Mouse (Mus musculus) heart, embryonic 14.5 days (tissue): ENCODE data around the gene Nfe2l3. TPM values are rescaled to one million over a fixed set of nuclear protein-coding genes. Genes with fewer than 3 reads are reported as not detected.

Experiments
- ATAC-seq: fragments of 200-750 bp; cut with Nextera tagmentation; 2 replicates; pipeline ENCODE4 v1.8.0; 2017; ENCODE audit warnings: low read depth, moderate TSS enrichment; ENCODE audit not compliant: insufficient number of reproducible peaks, insufficient read depth, low FRiP score
- H3K27ac ChIP-seq, 2 experiments: fragments of 200-500 bp in 1 of 2; fragments of 300-500 bp in 1 of 2; sonication (generic) in 1 of 2; replicated peaks in 1 of 2; 2 replicates each; pipeline ENCODE4 v1.5.1; 2012 to 2014; ENCODE audit warnings: low read depth in 2 of 2, low read length in 2 of 2, control low read depth in 1 of 2, mild to moderate bottlenecking in 1 of 2, mixed read lengths in 1 of 2; ENCODE audit not compliant: control insufficient read depth in 1 of 2, insufficient read depth in 1 of 2
- H3K27me3 ChIP-seq: fragments of 300-500 bp; sonication (generic); 2 replicates; pipeline ENCODE4 v1.6.1; 2014; ENCODE audit warnings: mild to moderate bottlenecking, low read length, control low read depth; ENCODE audit not compliant: control insufficient read depth, insufficient read depth
- H3K36me3 ChIP-seq: fragments of 300-500 bp; sonication (generic); 2 replicates; pipeline ENCODE4 v1.6.1; 2014; ENCODE audit warnings: mild to moderate bottlenecking, control low read depth, low read length, mixed read lengths; ENCODE audit not compliant: control insufficient read depth, insufficient read depth
- H3K4me1 ChIP-seq, 2 experiments: fragments of 200-500 bp in 1 of 2; fragments of 300-500 bp in 1 of 2; sonication (generic) in 1 of 2; 2 replicates each; pipeline ENCODE4 v1.6.1; 2012 to 2014; ENCODE audit warnings: low read length in 2 of 2, control low read depth in 1 of 2, mixed read lengths in 1 of 2; ENCODE audit not compliant: control insufficient read depth in 2 of 2, insufficient read depth in 2 of 2
- H3K4me2 ChIP-seq: fragments of 300-500 bp; sonication (generic); 2 replicates; pipeline ENCODE4 v1.6.1; 2014; ENCODE audit warnings: mild to moderate bottlenecking, low read length
- H3K4me3 ChIP-seq, 2 experiments: fragments of 200-500 bp in 1 of 2; fragments of 300-500 bp in 1 of 2; sonication (generic) in 1 of 2; 2 replicates each; pipeline ENCODE4 v1.5.1; 2012 to 2014; ENCODE audit warnings: low read length in 2 of 2, mild to moderate bottlenecking in 2 of 2, control low read depth in 1 of 2, low read depth in 1 of 2, moderate library complexity in 1 of 2; ENCODE audit not compliant: control insufficient read depth in 1 of 2, insufficient read depth in 1 of 2
- H3K9ac ChIP-seq: fragments of 300-500 bp; sonication (generic); 2 replicates; pipeline ENCODE4 v1.6.1; 2014; ENCODE audit warnings: mild to moderate bottlenecking, low read length
- H3K9me3 ChIP-seq: fragments of 300-500 bp; sonication (generic); 2 replicates; pipeline ENCODE4 v1.6.1; 2016; ENCODE audit warnings: low read length, control low read depth; ENCODE audit not compliant: control insufficient read depth
- WGBS: fragments of 180-500 bp; shearing (Covaris S2); extraction: QIAGEN DNeasy Blood & Tissue Kit; methylation state at CpG from one replicate; pipeline ENCODE4 v1.1.7; 2014; 5-methylcytosine and 5-hydroxymethylcytosine counted together
- polyA plus RNA-seq: library from polyadenylated mRNA; unstranded; fragments of >200 nt; fragmentation: Nextera tagmentation; extraction: Ambion mirVana; gene quantifications from 2 replicates; pipeline ENCODE4 v1.2.1, GENCODE M21; 2014

Gene Nfe2l3
- polyA plus RNA-seq, 1 experiment from 2014 or later = 4.3 TPM

DNA sequence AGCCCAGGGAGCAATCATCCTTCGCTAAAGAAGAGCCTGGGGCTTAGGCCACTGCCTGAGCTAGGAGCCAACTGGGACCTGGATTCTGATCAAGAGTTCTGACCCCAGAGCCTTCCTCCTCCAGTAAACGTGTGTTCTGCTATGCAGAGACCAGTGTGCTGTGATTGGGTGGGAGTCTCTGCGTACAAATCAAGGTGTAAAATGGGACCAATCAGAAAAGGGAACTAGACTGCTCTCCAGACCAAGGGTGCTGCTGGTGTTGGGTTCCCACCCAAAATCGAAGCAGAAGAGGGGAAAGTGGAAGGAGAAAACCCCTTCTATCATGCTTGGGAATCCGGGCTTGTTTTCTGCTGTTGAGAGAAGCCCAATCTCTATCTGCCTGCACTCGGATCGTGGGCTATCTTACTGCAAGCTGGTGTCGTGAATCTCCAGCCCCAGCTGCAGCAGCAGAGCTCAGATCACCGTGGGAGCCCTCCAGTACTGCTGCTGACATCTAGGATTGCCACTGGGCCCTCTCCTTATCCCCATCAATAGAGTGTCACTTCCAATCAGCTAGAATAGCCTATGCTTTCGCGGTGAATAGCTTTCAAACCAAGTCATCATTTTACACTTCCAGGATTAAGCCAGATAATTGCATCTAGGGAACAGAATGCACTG lies 8.9 kb upstream of the Nfe2l3 start:
- Histone ChIP-seq H3K4me1 (no peaks in the 10 kb centered on the region), H3K9me3 (0 out of 2 replicates have a peak, but pooled peaks cover 3% of the 10 kb centered on the region), H3K36me3 (no peaks in the 10 kb centered on the region), H3K27ac (no peak overlapping the region), H3K4me3 (no peak overlapping the region), H3K27me3 (no peaks in the 10 kb centered on the region), H3K4me2 (no peak overlapping the region), H3K9ac (no peak overlapping the region)
- no peak for ATAC-seq
- WGBS = 40% methylated on average over 11 of the region's 11 CpGs

DNA sequence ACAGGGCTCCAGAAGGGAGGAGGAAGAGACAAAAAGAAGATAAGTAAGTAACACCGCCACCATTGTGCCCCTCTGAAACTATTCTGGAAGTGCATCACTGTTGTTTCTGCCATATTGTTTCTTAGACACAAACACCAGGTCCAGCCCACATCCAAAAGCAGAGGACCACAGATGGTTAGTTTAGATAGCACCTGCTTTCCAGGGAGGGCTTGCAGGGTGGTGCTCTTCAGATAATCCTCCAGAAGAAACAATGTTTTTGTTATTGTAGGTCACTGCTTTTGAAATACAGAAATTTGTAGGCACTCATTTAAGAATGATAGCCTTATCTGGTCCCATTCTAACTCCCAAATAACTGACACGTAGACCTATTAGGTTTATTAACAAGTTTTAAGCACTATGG lies 7.9 kb upstream of the Nfe2l3 start:
- WGBS = 79% methylated on average over 2 of the region's 2 CpGs
- no peak overlapping the region for H3K4me2 ChIP-seq
- no peak overlapping the region for H3K4me3 ChIP-seq
- ATAC-seq = no peak
- no peaks in the 10 kb centered on the region for H3K36me3 ChIP-seq
- H3K27ac ChIP-seq = no peak overlapping the region
- H3K27me3 ChIP-seq = no peaks in the 10 kb centered on the region
- H3K9ac ChIP-seq = no peak overlapping the region
- no peaks in the 10 kb centered on the region for H3K4me1 ChIP-seq
- 0 out of 2 replicates have a peak, but pooled peaks cover 3% of the 10 kb centered on the region for H3K9me3 ChIP-seq

DNA sequence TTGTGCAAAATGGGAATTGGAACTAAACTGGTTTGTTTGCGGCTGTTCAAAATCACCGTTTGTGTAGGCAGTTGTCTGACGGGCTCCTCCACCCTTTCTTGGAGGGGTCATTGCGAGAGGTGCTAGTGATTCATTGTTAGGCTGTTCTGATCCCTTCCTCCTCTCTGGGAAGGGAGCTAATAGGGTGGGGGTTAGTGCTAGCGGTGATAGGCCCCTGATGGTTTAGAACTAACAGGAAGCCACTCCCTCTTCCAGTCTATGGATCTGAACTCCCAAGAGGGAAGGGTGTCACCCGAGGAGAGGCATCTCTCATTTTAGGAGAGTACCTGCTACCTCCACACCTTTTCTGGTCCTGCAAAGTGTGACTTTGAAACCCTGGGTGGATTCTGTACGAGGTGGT lies 1.8 kb downstream of the Nfe2l3 start:
- Histone ChIP-seq H3K36me3 (no peaks in the 10 kb centered on the region), H3K9me3 (no peaks in the 10 kb centered on the region), H3K4me1 (peaks cover 25 to 34% of the 10 kb centered on the region in 2 experiments), H3K27ac (no peak overlapping the region), H3K4me2 (0 out of 2 replicates have a peak overlapping the region, but pooled peaks have one; percentile 91), H3K4me3 (no peak overlapping the region), H3K9ac (no peak overlapping the region), H3K27me3 (0 out of 2 replicates have a peak, but pooled peaks cover 15% of the 10 kb centered on the region)
- 47% methylated on average over 7 of the region's 7 CpGs for WGBS
- ATAC-seq = no peak

DNA sequence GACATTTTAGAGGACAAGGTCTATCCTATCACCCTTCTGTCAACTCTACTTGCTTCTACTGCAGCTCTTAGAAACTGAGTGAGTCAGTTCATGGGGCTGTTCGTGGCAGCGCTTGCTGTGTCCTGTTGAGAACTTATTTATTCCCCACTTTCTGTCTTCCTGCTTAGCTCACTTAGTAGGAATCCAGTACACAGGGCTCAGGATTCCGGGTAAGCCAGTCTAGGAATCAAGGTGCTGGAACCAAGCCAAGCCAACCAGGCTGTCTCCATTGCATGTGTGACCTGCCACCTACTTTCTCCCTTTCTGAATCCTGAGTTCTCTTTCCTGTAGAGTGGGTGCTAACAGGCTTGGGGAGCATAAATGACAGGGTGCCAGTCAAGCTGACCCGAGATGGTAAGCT lies 5.2 kb downstream of the Nfe2l3 start:
- 17% methylated on average over 4 of the region's 4 CpGs for WGBS
- Histone ChIP-seq H3K36me3 (no peaks in the 10 kb centered on the region), H3K27me3 (0 out of 2 replicates have a peak, but pooled peaks cover 9% of the 10 kb centered on the region), H3K4me2 (peak overlapping the region; percentile 39), H3K9me3 (no peaks in the 10 kb centered on the region), H3K4me1 (peaks cover 29 to 30% of the 10 kb centered on the region in 2 experiments), H3K9ac (peak overlapping the region; percentile 6; the same call in 1 of the 2 replicates), H3K4me3 (no peak overlapping the region), H3K27ac (peak overlapping the region; percentile 87 to 88)
- ATAC-seq = peak; percentile 60

DNA sequence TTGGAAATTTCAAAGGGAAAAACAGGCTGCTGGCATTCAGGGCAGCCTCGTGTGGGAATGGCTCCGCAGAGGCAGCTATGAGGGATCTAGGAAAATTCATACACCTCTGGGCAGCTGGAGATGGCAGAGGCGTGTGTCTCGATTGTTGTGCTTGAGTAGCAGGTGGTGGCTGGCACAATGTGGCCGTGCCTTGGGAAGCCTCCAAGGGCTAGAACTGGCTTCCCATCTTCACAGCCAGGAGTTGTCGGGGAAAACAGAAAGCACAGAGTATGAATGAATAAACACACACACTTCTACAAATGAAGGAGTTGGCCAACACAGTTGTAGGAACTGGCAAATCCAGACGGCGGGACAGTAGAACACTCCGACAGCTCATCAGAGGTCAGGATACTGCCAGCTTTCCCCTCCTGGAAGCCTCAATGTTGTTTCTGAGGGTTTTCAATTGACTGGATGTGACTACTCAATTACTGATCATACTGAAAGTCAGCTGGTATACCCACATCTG lies 6.4 kb downstream of the Nfe2l3 start:
- H3K4me1 ChIP-seq = peaks cover 26 to 28% of the 10 kb centered on the region in 2 experiments
- H3K9ac ChIP-seq = no peak overlapping the region
- no peaks in the 10 kb centered on the region for H3K9me3 ChIP-seq
- H3K27ac ChIP-seq = peak overlapping the region; percentile 87 to 88; a peak in 3 of 4 replicates
- no peaks in the 10 kb centered on the region for H3K27me3 ChIP-seq
- no peak for ATAC-seq
- 77% methylated on average over 9 of the region's 9 CpGs for WGBS
- H3K36me3 ChIP-seq = no peaks in the 10 kb centered on the region
- no peak overlapping the region for H3K4me3 ChIP-seq
- H3K4me2 ChIP-seq = no peak overlapping the region

DNA sequence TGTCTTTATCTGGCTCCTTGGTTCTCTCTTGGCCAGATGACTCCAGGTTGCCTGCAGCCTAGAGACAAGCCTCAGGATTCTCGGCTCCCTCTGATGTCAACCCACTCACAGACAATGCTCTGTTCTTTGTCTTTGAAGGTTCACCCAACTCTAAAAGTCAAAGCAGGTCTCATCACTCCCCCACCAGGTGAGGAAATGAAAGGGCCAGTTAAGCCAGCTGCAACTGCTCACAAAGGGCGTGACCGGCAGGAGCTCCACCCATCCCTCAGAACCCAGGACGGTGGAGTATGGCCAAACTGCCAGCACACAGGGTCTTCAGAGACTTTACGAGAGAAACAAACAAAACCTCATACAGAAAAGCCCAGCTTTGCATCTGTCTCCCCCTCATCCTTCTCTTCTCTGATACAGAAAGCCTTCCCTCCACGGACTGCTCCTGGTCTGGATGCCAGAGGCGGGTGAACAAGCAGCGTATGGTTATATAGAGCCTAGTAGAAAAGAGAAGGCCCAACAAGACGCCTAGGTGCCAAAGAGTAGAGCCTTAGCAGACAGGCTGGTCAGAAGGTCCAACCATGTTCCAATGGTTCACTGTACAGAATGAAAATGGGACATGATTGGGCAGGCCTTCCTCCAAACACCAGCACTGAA lies 9.8 kb downstream of the Nfe2l3 start:
- no peak overlapping the region for H3K4me3 ChIP-seq
- no peak overlapping the region for H3K9ac ChIP-seq
- ATAC-seq = no peak
- H3K4me2 ChIP-seq = no peak overlapping the region
- no peaks in the 10 kb centered on the region for H3K27me3 ChIP-seq
- H3K36me3 ChIP-seq = no peaks in the 10 kb centered on the region
- peaks cover 20 to 21% of the 10 kb centered on the region in 2 experiments for H3K4me1 ChIP-seq
- H3K9me3 ChIP-seq = no peaks in the 10 kb centered on the region
- no peak overlapping the region for H3K27ac ChIP-seq
- WGBS = 52% methylated on average over 9 of the region's 9 CpGs

DNA sequence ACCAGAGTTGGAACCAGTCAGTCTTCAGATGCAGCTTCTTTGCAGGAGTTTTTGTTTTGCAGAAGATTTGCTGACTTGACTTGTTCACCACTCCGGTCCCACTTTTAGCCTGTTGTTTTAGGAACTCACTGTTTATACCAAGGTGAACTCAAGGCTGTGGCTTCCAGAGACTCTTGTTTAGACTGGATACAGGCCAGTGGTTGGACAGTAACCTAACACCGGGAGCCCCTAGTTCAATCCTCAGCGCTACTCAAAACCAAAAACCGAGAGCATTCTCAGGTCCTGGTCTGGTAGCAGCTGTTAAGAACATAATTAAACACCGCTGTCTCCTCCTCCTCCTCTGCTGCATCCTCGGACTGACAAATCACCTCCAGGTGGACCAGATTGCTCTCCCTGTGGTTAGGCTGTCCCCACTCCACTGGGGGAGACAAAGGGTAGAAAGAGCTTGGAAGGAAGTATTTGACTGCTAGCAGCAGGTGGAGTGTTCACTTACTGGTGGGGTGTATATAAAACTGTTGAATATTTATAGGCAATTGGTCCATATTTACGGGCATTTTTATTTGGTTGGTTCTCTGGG lies 20.5 kb downstream of the Nfe2l3 start:
- 78% methylated on average over 7 of the region's 7 CpGs for WGBS
- ATAC-seq = no peak
- H3K36me3 ChIP-seq = peaks cover 8% of the 10 kb centered on the region
- no peaks in the 10 kb centered on the region for H3K9me3 ChIP-seq
- H3K4me3 ChIP-seq = no peak overlapping the region
- no peaks in the 10 kb centered on the region for H3K4me1 ChIP-seq
- H3K27ac ChIP-seq = no peak overlapping the region
- no peak overlapping the region for H3K9ac ChIP-seq
- no peaks in the 10 kb centered on the region for H3K27me3 ChIP-seq
- H3K4me2 ChIP-seq = no peak overlapping the region
